Mouse (Mus musculus): ENCODE measurements around the gene Gm21616. TPM values are rescaled to one million over a fixed set of nuclear protein-coding genes. Genes with fewer than 3 reads are reported as not detected.

The Gm21616 gene
- not detected in 2 replicates for total RNA-seq (2023)

DNA sequence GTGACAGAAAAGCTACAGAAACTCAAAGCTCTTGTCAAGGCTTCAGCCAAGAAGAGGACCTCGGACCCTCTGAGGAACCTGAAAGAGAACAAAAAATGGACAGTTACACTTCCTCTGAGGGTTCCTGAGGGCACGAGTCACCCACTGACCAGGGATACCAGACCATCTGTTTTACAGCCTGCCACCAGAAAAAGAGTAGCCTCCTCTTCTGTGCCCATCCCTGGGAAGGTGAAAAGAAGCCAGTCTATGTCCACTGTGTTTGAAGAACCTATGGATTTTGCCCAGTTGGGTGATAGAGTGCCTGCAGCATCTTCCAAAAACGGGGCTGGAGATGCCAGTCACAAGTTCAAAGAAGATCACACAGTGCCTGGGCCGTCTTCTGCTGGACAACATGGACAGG is at the start of gene Gm21616:
Gene Gm21616, plus strand, starts transcription at position 301 of the 400 bp plus-strand sequence.

Data from neutrophil, adult 65 days (primary cell).